Comparison of ENCODE assay signal across 28 mouse cellular contexts in the genomic region with DNA sequence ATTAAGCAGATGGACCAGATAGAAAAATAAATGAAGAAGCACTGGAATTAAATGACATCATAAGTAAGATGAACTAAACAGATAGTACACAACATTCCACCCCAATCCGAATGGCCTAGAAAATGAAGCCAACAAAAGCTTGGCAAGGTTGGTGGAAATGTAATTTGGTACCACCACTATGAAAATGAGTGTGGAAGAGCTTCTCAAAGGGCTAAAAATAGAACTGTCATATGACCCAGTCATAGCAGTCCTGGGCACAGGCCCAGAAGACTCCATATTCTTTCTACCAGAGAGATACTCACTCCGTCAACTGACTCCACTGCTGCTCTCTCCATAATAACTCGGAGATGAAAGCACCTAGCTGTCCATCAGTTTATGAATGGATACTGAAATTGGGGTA. TPM values are rescaled to one million over a fixed set of nuclear protein-coding genes. Genes with fewer than 3 reads are reported as not detected.
DNase-seq lines count a peak whose midpoint lies in the region; ATAC-seq and TF ChIP-seq lines count a peak whose summit lies in the region.
"Had no signal": no experiment of that assay in that cellular context is flagged by ENCODE, and none has a peak within 500 bp of the region (broad histone marks: within the 10 kb centered on the region; RNA-seq: fewer than 3 reads in every experiment).

No protein-coding gene starts in this region.

- TF ChIP-seq EP300 in lung, postnatal 0 days (IDR thresholded peaks at IDR 0.05): no peak

- H3K36me3 ChIP-seq in embryonic facial prominence, embryonic 14.5 days (ENCODE audit: control insufficient read depth, insufficient read depth, low read length): no peaks in the 10 kb centered on the region
- H3K36me3 ChIP-seq in embryonic facial prominence, embryonic 10.5 days (replicated peaks): no peaks in the 10 kb centered on the region
- no peaks in the 10 kb centered on the region for H3K36me3 ChIP-seq in lung, postnatal 0 days (ENCODE audit: insufficient read depth, low read length)
- H3K36me3 ChIP-seq: forebrain, embryonic 15.5 days; heart, embryonic 10.5 days; limb, embryonic 15.5 days; liver, embryonic 15.5 days; stomach, embryonic 15.5 days had no signal

- ATAC-seq in embryonic facial prominence, embryonic 14.5 days (ENCODE audit: low read depth): no peak
- ATAC-seq in lung, postnatal 0 days: no peak
- ATAC-seq: forebrain, embryonic 15.5 days; midbrain, embryonic 16.5 days had no signal

- H3K9me3 ChIP-seq in embryonic facial prominence, embryonic 14.5 days (ENCODE audit: control insufficient read depth, low read length): no peaks in the 10 kb centered on the region
- H3K9me3 ChIP-seq in embryonic facial prominence, embryonic 10.5 days: no peaks in the 10 kb centered on the region
- H3K9me3 ChIP-seq in lung, postnatal 0 days (ENCODE audit: low read length): no peaks in the 10 kb centered on the region
- H3K9me3 ChIP-seq: forebrain, embryonic 15.5 days; heart, embryonic 10.5 days; limb, embryonic 15.5 days; liver, embryonic 15.5 days; megakaryocyte, embryonic 14.5 days; stomach, embryonic 15.5 days had no signal

- no peak overlapping the region for H3K4me2 ChIP-seq in embryonic facial prominence, embryonic 14.5 days (ENCODE audit: low read depth, low read length)
- no peak overlapping the region for H3K4me2 ChIP-seq in lung, postnatal 0 days (replicated peaks; ENCODE audit: low read depth, low read length)
- H3K4me2 ChIP-seq: forebrain, embryonic 15.5 days; limb, embryonic 15.5 days; liver, embryonic 15.5 days; stomach, embryonic 15.5 days had no signal

- H3K27me3 ChIP-seq in embryonic facial prominence, embryonic 14.5 days (replicated peaks; ENCODE audit: control insufficient read depth, insufficient read depth, low read length): no peaks in the 10 kb centered on the region
- H3K27me3 ChIP-seq in embryonic facial prominence, embryonic 10.5 days (replicated peaks; ENCODE audit: low read depth, poor library complexity, severe bottlenecking): no peaks in the 10 kb centered on the region
- no peaks in the 10 kb centered on the region for H3K27me3 ChIP-seq in lung, postnatal 0 days (replicated peaks; ENCODE audit: insufficient read depth, low read length)
- H3K27me3 ChIP-seq: forebrain, embryonic 15.5 days; limb, embryonic 15.5 days; liver, embryonic 15.5 days; megakaryocyte, embryonic 14.5 days; stomach, embryonic 15.5 days had no signal

- intact Hi-C loops in heart, postnatal 36 days (cut with DNase I): no loop called here

- DNase-seq in embryonic facial prominence, embryonic 14.5 days (ENCODE audit: low spot score): peak; percentile 63
- no peak for DNase-seq in embryonic facial prominence, embryonic 10.5 days (ENCODE audit: low spot score)
- peak; percentile 12 for DNase-seq in heart, adult 8-10 months (ENCODE audit: low spot score)
- no peak for DNase-seq in heart, postnatal 36 days
- peak; percentile 35 for DNase-seq in lung, postnatal 10 days
- DNase-seq in lung, postnatal 0 days (ENCODE audit: low spot score): no peak
- peak; percentile 38 for DNase-seq in skeletal muscle tissue, adult 2 months (ENCODE audit: low read depth, low spot score)
- DNase-seq in urinary bladder, postnatal 4 days (ENCODE audit: low spot score in 2 of 2): no peak
- DNase-seq: adrenal gland, adult 8-10 months; B cell, adult 2 months; cerebellum, adult 18-20 months; gastrocnemius, postnatal 14 days; kidney, adult 18-20 months; kidney, postnatal 10 days; layer of hippocampus, postnatal 36 days; lung, postnatal 14 days; right cerebral cortex, postnatal 14 days; thymus, adult 18-20 months; thymus, postnatal 4 days had no signal

- no peak for TF ChIP-seq CTCF in lung, postnatal 0 days (IDR thresholded peaks at IDR 0.05)

- H3K4me1 ChIP-seq in embryonic facial prominence, embryonic 14.5 days (ENCODE audit: control insufficient read depth, insufficient read depth, low read length): no peaks in the 10 kb centered on the region
- peaks cover 6% of the 10 kb centered on the region for H3K4me1 ChIP-seq in embryonic facial prominence, embryonic 10.5 days
- no peaks in the 10 kb centered on the region for H3K4me1 ChIP-seq in lung, postnatal 0 days (ENCODE audit: insufficient read depth, low read depth, low read length)
- H3K4me1 ChIP-seq: heart, embryonic 10.5 days; limb, embryonic 15.5 days; liver, embryonic 15.5 days; megakaryocyte, embryonic 14.5 days; stomach, embryonic 15.5 days had no signal

- no peak overlapping the region for H3K4me3 ChIP-seq in embryonic facial prominence, embryonic 14.5 days (ENCODE audit: low read depth, low read length)
- H3K4me3 ChIP-seq in embryonic facial prominence, embryonic 10.5 days: no peak overlapping the region
- no peak overlapping the region for H3K4me3 ChIP-seq in lung, postnatal 0 days (ENCODE audit: low read depth, low read length)
- H3K4me3 ChIP-seq: erythroblast, embryonic 14.5 days; forebrain, embryonic 15.5 days; heart, embryonic 10.5 days; layer of hippocampus, adult 2 months; limb, embryonic 15.5 days; liver, embryonic 15.5 days; megakaryocyte, embryonic 14.5 days; stomach, embryonic 15.5 days had no signal

- H3K27ac ChIP-seq in embryonic facial prominence, embryonic 14.5 days (replicated peaks; ENCODE audit: low read depth, low read length): no peak overlapping the region
- no peak overlapping the region for H3K27ac ChIP-seq in embryonic facial prominence, embryonic 10.5 days (replicated peaks)
- H3K27ac ChIP-seq in lung, postnatal 0 days (ENCODE audit: low read length): no peak overlapping the region
- H3K27ac ChIP-seq: forebrain, embryonic 15.5 days; heart, embryonic 10.5 days; layer of hippocampus, adult 2 months; limb, embryonic 15.5 days; liver, embryonic 15.5 days; stomach, embryonic 15.5 days had no signal

- WGBS in embryonic facial prominence, embryonic 14.5 days: 67% methylated on average over 3 of the region's 3 CpGs
- WGBS in embryonic facial prominence, embryonic 10.5 days: 88% methylated on average over 3 of the region's 3 CpGs
- WGBS in lung, postnatal 0 days: 67% methylated on average over 3 of the region's 3 CpGs

- no peak overlapping the region for H3K9ac ChIP-seq in embryonic facial prominence, embryonic 14.5 days (ENCODE audit: low read depth, low read length)
- H3K9ac ChIP-seq in lung, postnatal 0 days (replicated peaks; ENCODE audit: low read depth): no peak overlapping the region
- H3K9ac ChIP-seq: forebrain, embryonic 15.5 days; limb, embryonic 15.5 days; liver, embryonic 15.5 days; stomach, embryonic 15.5 days had no signal

RNA-seq across cellular contexts. Expression of a gene that starts 26.7 kb away (rescaled TPM):
- polyA plus RNA-seq in embryonic facial prominence, embryonic 14.5 days (2014; fragmentation: Nextera tagmentation; extraction: Ambion mirVana): 11.4 and 12.0 TPM in 2 replicates
- 10.4 and 11.2 TPM in 2 replicates for polyA plus RNA-seq in embryonic facial prominence, embryonic 10.5 days (2016; fragmentation: Nextera tagmentation; extraction: Ambion mirVana)
- 1 to 10 TPM; 3.1 to 3.4 (median 3.2) TPM for total RNA-seq in heart, adult 8-10 months (2022)
- total RNA-seq in heart, postnatal 36 days (2021): 1 to 10 TPM; 3.5 to 3.6 TPM
- polyA plus RNA-seq in lung, postnatal 0 days (2015; fragmentation: Nextera tagmentation; extraction: Ambion mirVana): 9.4 and 9.9 TPM in 2 replicates

Comparison
In these comparisons a context has a peak if more than half of its experiments do, and no peak if none do; other contexts are left out.
1. DNase-seq: peak in embryonic facial prominence, embryonic 14.5 days (single experiment), heart, adult 8-10 months (single experiment), lung, postnatal 10 days (single experiment) and skeletal muscle tissue, adult 2 months (single experiment); none in embryonic facial prominence, embryonic 10.5 days (single experiment), heart, postnatal 36 days (0 of 2), lung, postnatal 0 days (single experiment) and urinary bladder, postnatal 4 days (0 of 2).